In genomic region chr1:39868825-39869571, GRCm38 (mm10) we compare ENCODE assay signal across 9 mouse cellular contexts. TPM values are rescaled to one million over a fixed set of nuclear protein-coding genes. Genes with fewer than 3 reads are reported as not detected.
DNase-seq lines count a peak whose midpoint lies in the region; ATAC-seq lines count a peak whose summit lies in the region.
"Had no signal": no experiment of that assay in that cellular context is flagged by ENCODE, and none has a peak within 500 bp of the region (broad histone marks: within the 10 kb centered on the region; RNA-seq: fewer than 3 reads in every experiment).

No protein-coding gene starts in this region.

- intact Hi-C loops in left cerebral cortex, postnatal 4 days (cut with DNase I) = no loop called here

- H3K4me1 ChIP-seq in embryonic facial prominence, embryonic 14.5 days (ENCODE audit: control insufficient read depth, insufficient read depth, low read length) = peaks cover 14% of the 10 kb centered on the region
- peaks cover 29% of the 10 kb centered on the region for H3K4me1 ChIP-seq in intestine, embryonic 14.5 days (replicated peaks; ENCODE audit: control insufficient read depth, insufficient read depth, low read length)

- no peak overlapping the region for H3K9ac ChIP-seq in embryonic facial prominence, embryonic 14.5 days (ENCODE audit: low read depth, low read length)
- no peak overlapping the region for H3K9ac ChIP-seq in intestine, embryonic 14.5 days (ENCODE audit: low read length)

- H3K4me2 ChIP-seq in embryonic facial prominence, embryonic 14.5 days (ENCODE audit: low read depth, low read length) = no peak overlapping the region
- no peak overlapping the region for H3K4me2 ChIP-seq in intestine, embryonic 14.5 days (ENCODE audit: low read length)

- DNase-seq in left cerebral cortex, postnatal 4 days = peak; percentile 44
- no peak for DNase-seq in left cerebral cortex, adult 8-10 months (ENCODE audit: low spot score in 2 of 2)
- peak; percentile 50 for DNase-seq in embryonic facial prominence, embryonic 14.5 days (ENCODE audit: low spot score)
- DNase-seq in intestine, embryonic 14.5 days (ENCODE audit: low spot score) = peak; percentile 57
- peak; percentile 20 for DNase-seq in skeletal muscle tissue, adult 2 months (ENCODE audit: low read depth, low spot score)
- DNase-seq in c-Kit-positive CD71-positive TER-119-positive erythroid progenitor cells, embryonic 14.5 days (ENCODE audit: low spot score) = no peak

- no peaks in the 10 kb centered on the region for H3K36me3 ChIP-seq in embryonic facial prominence, embryonic 14.5 days (ENCODE audit: control insufficient read depth, insufficient read depth, low read length)
- H3K36me3 ChIP-seq in intestine, embryonic 14.5 days (ENCODE audit: control insufficient read depth, insufficient read depth, low read length) = no peaks in the 10 kb centered on the region
- H3K36me3 ChIP-seq: G1E had no signal

- no peaks in the 10 kb centered on the region for H3K27me3 ChIP-seq in embryonic facial prominence, embryonic 14.5 days (replicated peaks; ENCODE audit: control insufficient read depth, insufficient read depth, low read length)
- no peaks in the 10 kb centered on the region for H3K27me3 ChIP-seq in intestine, embryonic 14.5 days (replicated peaks; ENCODE audit: control insufficient read depth, insufficient read depth, low read length)

- 50% methylated on average over 10 of the region's 10 CpGs for WGBS in embryonic facial prominence, embryonic 14.5 days
- WGBS in intestine, embryonic 14.5 days = 37% methylated on average over 10 of the region's 10 CpGs

- no peak overlapping the region for H3K4me3 ChIP-seq in embryonic facial prominence, embryonic 14.5 days (ENCODE audit: low read depth, low read length)
- no peak overlapping the region for H3K4me3 ChIP-seq in intestine, embryonic 14.5 days (ENCODE audit: low read depth, low read length)

- H3K9me3 ChIP-seq in embryonic facial prominence, embryonic 14.5 days (ENCODE audit: control insufficient read depth, low read length) = no peaks in the 10 kb centered on the region
- no peaks in the 10 kb centered on the region for H3K9me3 ChIP-seq in intestine, embryonic 14.5 days (ENCODE audit: control insufficient read depth, low read length)
- H3K9me3 ChIP-seq: G1E had no signal

- ATAC-seq in embryonic facial prominence, embryonic 14.5 days (ENCODE audit: low read depth) = 0 out of 2 replicates have a peak, but pooled peaks have one; percentile 41
- ATAC-seq in intestine, embryonic 14.5 days (replicated peaks; ENCODE audit: low FRiP score, low TSS enrichment, low read depth) = peak; percentile 70; the same call in 1 of the 2 replicates
- ATAC-seq in megakaryocyte progenitor cell, adult 5-6 weeks (replicated peaks; ENCODE audit: poor library complexity) = no peak
- no peak for ATAC-seq in megakaryocyte-erythroid progenitor cell, adult 5-6 weeks (replicated peaks; ENCODE audit: low FRiP score, low TSS enrichment, poor library complexity, severe bottlenecking)

- peak overlapping the region; percentile 16; the same call in 1 of the 2 replicates for H3K27ac ChIP-seq in embryonic facial prominence, embryonic 14.5 days (replicated peaks; ENCODE audit: low read depth, low read length)
- H3K27ac ChIP-seq in intestine, embryonic 14.5 days (ENCODE audit: low read depth) = peak overlapping the region; percentile 24; the same call in 1 of the 2 replicates

RNA-seq across cellular contexts. Expression of gene Map4k4, which starts 31.7 kb away (rescaled TPM):
- total RNA-seq in left cerebral cortex, postnatal 4 days (2021) = 100 to 1,000 TPM; 374 to 381 TPM
- total RNA-seq in left cerebral cortex, adult 8-10 months (2022) = 100 to 1,000 TPM; 101 to 109 (median 108) TPM
- 27.8 and 32.4 TPM in 2 replicates for polyA plus RNA-seq in embryonic facial prominence, embryonic 14.5 days (2014; fragmentation: Nextera tagmentation; extraction: Ambion mirVana)
- 28.3 and 35.4 TPM in 2 replicates for polyA plus RNA-seq in intestine, embryonic 14.5 days (2014; fragmentation: Nextera tagmentation; extraction: Ambion mirVana)
- 13.3 and 19.2 TPM in 2 replicates for total RNA-seq in megakaryocyte progenitor cell, adult 5-6 weeks (2015)
- total RNA-seq in megakaryocyte progenitor cell, adult 5-6 weeks (2017) = 42.5 and 66.7 TPM in 2 replicates
- 20.4 and 29.0 TPM in 2 replicates for total RNA-seq in megakaryocyte-erythroid progenitor cell, adult 5-6 weeks (2014; fragmentation: Nextera tagmentation)
- 29.6 and 49.0 TPM in 2 replicates for total RNA-seq in megakaryocyte-erythroid progenitor cell, adult 5-6 weeks (2017)

Comparison
In these comparisons a context has a peak if more than half of its experiments do, and no peak if none do; other contexts are left out.
1. DNase-seq: peak in left cerebral cortex, postnatal 4 days (single experiment), embryonic facial prominence, embryonic 14.5 days (single experiment), intestine, embryonic 14.5 days (single experiment) and skeletal muscle tissue, adult 2 months (single experiment); none in left cerebral cortex, adult 8-10 months (0 of 2) and c-Kit-positive CD71-positive TER-119-positive erythroid progenitor cells, embryonic 14.5 days (single experiment).
2. ATAC-seq: peak in embryonic facial prominence, embryonic 14.5 days (single experiment) and intestine, embryonic 14.5 days (single experiment); none in megakaryocyte progenitor cell, adult 5-6 weeks (single experiment) and megakaryocyte-erythroid progenitor cell, adult 5-6 weeks (single experiment).